Mouse (Mus musculus): ENCODE results near the gene Hsf3. TPM values are rescaled to one million over a fixed set of nuclear protein-coding genes. Genes with fewer than 3 reads are reported as not detected.

Hsf3 gene
- polyA plus RNA-seq, 1 experiment from 2014 or later, result 0.34 TPM

Other genes with a start within 250 kb of the Hsf3 start
- not detected in 2 replicates for gene Vsig4, start 162.9 kb downstream of the Hsf3 start, polyA plus RNA-seq (2015; fragmentation: Nextera tagmentation; extraction: Ambion mirVana)
- gene Heph, start 935 bp downstream of the Hsf3 start, polyA plus RNA-seq (2015; fragmentation: Nextera tagmentation; extraction: Ambion mirVana), result 23.1 and 24.0 TPM in 2 replicates

Data from kidney, embryonic 15.5 days (tissue).